Mouse (Mus musculus) hindbrain, embryonic 16.5 days (tissue): ENCODE results near the gene Tedc1. TPM values are rescaled to one million over a fixed set of nuclear protein-coding genes. Genes with fewer than 3 reads are reported as not detected.
A peak's percentile ranks its signal among the peaks of the same experiment; 100 is the strongest.

Source experiments
- ATAC-seq: fragments of 200-750 bp; cut with Nextera tagmentation; 2 replicates; pipeline ENCODE4 v1.8.0; 2017; ENCODE audit warnings: moderate TSS enrichment, moderate library complexity
- H3K27ac ChIP-seq: fragments of 300-500 bp; sonication (generic); 2 replicates; pipeline ENCODE4 v1.5.1; 2014; ENCODE audit warnings: low read depth, mild to moderate bottlenecking, control low read depth, low read length, moderate library complexity
- H3K27me3 ChIP-seq: fragments of 300-500 bp; sonication (generic); replicated peaks from 2 replicates; pipeline ENCODE4 v1.6.1; 2014; ENCODE audit warnings: low read length; ENCODE audit not compliant: control insufficient read depth, insufficient read depth
- H3K36me3 ChIP-seq: fragments of 300-500 bp; sonication (generic); 2 replicates; pipeline ENCODE4 v1.6.1; 2014; ENCODE audit warnings: mild to moderate bottlenecking, low read length, moderate library complexity, mixed read lengths; ENCODE audit not compliant: control insufficient read depth, insufficient read depth
- H3K4me1 ChIP-seq: fragments of 300-500 bp; sonication (generic); 2 replicates; pipeline ENCODE4 v1.6.1; 2014; ENCODE audit warnings: low read depth, low read length; ENCODE audit not compliant: control insufficient read depth, insufficient read depth
- H3K4me2 ChIP-seq: fragments of 300-500 bp; sonication (generic); 2 replicates; pipeline ENCODE4 v1.6.1; 2014; ENCODE audit warnings: mild to moderate bottlenecking, low read length, control low read depth, moderate library complexity
- H3K4me3 ChIP-seq: fragments of 300-500 bp; sonication (generic); 2 replicates; pipeline ENCODE4 v1.5.1; 2014; ENCODE audit warnings: mild to moderate bottlenecking, low read length, control low read depth, moderate library complexity
- H3K9ac ChIP-seq: fragments of 300-500 bp; sonication (generic); 2 replicates; pipeline ENCODE4 v1.6.1; 2014; ENCODE audit warnings: low read depth, mild to moderate bottlenecking, control low read depth, low read length, moderate library complexity
- H3K9me3 ChIP-seq: fragments of 300-500 bp; sonication (generic); 2 replicates; pipeline ENCODE4 v1.6.1; 2014; ENCODE audit warnings: mild to moderate bottlenecking, low read length, moderate library complexity; ENCODE audit not compliant: control insufficient read depth
- WGBS: fragments of 180-500 bp; shearing (Covaris S2); extraction: QIAGEN DNeasy Blood & Tissue Kit; methylation state at CpG from one replicate; pipeline ENCODE4 v1.1.7; 2014; 5-methylcytosine and 5-hydroxymethylcytosine counted together
- polyA plus RNA-seq: library from polyadenylated mRNA; unstranded; fragments of >200 nt; fragmentation: Nextera tagmentation; extraction: Ambion mirVana; gene quantifications from 2 replicates; pipeline ENCODE4 v1.2.1, GENCODE M21; 2015

Gene Tedc1
- 14.5 and 18.3 TPM in 2 replicates for polyA plus RNA-seq

DNA sequence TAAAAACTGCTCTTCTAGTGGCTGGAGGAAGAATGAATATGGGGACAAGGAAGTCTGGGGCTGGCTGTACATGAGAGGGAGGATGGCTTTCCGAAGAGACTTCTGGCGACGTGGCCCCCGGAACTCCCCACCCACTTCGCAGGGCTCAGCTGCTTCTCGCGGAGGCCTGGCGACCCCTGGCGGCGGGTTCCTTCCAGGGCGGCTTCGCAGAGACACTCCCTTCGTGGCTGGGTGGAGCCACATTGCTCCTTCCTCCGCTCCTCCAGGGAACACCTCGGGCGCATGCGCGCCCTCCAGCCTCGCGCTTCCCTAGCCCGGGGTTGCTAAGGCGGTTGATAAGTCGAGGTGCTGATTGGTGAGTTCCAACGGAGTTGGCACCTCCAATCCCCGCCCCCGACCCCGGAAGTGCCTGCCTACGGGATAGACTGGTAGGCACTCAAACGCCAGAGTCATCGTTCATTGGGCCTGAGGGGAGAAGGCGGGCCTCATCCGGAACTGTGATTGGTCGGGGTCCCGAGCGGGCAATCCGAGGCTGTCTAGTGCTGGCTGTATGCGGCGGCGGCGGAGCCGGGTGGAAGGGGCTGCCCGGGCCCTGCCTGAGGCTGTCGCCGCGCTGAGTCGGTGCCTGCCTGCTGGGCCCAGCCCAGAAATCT lies at the start of gene Tedc1:
TSS of gene Tedc1 (plus strand) at position 535 of the 653 bp plus-strand sequence.
- Histone ChIP-seq H3K27ac (peak within 1 kb of the TSS; percentile 66), H3K9ac (peak within 1 kb of the TSS; percentile 67), H3K4me1 (peaks cover 23% of the 10 kb centered on the region), H3K27me3 (peaks cover 12% of the 10 kb centered on the region), H3K4me3 (peak within 1 kb of the TSS; percentile 74), H3K4me2 (peak within 1 kb of the TSS; percentile 93), H3K9me3 (no peaks in the 10 kb centered on the region), H3K36me3 (no peaks in the 10 kb centered on the region)
- peak; percentile 97 for ATAC-seq
- WGBS = 0% methylated on average over 40 of the region's 46 CpGs

DNA sequence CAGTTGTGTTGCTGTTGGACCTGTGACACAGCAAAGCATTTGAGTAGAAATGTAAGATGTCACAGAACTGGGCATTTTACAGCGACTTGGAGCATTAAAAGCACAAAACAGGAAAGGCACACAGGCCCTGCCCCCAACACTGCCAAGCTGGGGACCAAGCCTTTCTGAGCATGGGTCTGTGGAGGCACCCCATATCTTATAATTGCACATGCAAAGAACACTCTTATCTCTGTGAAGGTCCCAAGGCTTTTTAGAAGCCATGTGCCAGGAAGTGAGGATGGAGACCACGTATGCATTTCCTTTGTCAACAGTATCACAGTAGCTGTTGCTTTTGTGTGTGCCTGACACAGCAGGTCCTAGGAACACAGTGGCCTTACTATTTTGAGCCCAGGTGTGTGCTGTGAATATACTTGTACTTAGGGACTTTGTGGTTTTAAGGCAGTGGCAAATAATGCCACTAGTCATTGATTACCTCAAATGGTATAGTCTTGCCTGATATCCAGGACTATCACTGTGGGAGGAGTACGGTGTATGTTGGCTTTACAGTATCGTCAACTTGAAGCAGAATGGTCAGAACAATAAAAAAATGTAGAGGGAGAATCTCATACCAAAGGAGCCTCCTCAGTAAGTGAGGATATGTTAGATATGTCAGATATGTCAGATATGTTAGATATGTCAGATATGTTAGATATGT lies 48.6 kb upstream of the Tedc1 start:
- Histone ChIP-seq H3K4me2 (no peak overlapping the region), H3K36me3 (peaks cover 3% of the 10 kb centered on the region; the same call in 1 of the 2 replicates), H3K27ac (no peak overlapping the region), H3K4me3 (no peak overlapping the region), H3K9ac (no peak overlapping the region), H3K4me1 (peaks cover 9% of the 10 kb centered on the region), H3K27me3 (no peaks in the 10 kb centered on the region), H3K9me3 (no peaks in the 10 kb centered on the region)
- no peak for ATAC-seq
- WGBS = 83% methylated on average over 4 of the region's 4 CpGs

DNA sequence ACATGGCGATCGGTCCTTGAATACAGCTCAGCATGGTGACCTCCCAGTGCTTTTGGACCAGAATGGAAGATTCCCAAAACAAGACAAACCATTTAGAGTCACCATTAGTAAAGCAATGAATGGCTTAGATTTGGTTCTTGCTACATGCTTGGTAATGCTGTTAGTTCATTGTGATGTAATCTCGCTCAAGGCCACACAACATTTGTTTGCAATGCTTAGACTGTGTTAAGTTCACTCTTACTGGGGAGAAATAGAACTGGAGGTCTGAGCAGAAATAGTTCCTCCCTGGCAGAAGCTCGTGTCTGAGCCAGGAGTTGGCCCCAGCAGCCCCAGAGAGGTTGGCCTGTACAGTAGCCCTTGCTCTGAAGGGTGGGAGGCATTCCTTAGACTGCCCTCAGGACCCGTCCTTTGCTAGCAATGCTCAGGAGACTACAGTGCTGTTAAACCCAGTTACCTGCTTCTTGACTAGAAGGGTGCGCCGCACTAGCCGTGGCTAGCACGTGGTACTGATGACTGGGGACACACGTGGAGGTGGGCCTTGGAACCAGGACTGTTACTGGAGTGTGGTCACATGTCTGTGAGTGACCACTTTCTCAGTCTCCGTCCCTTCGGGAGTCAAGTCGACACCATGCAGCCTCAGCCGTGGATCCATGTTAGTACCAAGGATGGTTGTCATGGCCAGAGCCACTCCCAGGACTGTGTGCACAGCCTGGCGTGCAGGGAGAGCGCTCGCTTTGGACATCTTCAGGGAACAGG lies 47.5 kb upstream of the Tedc1 start:
- 84% methylated on average over 17 of the region's 17 CpGs for WGBS
- Histone ChIP-seq H3K4me3 (no peak overlapping the region), H3K4me2 (no peak overlapping the region), H3K4me1 (peaks cover 6% of the 10 kb centered on the region), H3K9ac (no peak overlapping the region), H3K9me3 (no peaks in the 10 kb centered on the region), H3K27me3 (no peaks in the 10 kb centered on the region), H3K36me3 (peaks cover 4% of the 10 kb centered on the region; the same call in 1 of the 2 replicates), H3K27ac (no peak overlapping the region)
- ATAC-seq = no peak

DNA sequence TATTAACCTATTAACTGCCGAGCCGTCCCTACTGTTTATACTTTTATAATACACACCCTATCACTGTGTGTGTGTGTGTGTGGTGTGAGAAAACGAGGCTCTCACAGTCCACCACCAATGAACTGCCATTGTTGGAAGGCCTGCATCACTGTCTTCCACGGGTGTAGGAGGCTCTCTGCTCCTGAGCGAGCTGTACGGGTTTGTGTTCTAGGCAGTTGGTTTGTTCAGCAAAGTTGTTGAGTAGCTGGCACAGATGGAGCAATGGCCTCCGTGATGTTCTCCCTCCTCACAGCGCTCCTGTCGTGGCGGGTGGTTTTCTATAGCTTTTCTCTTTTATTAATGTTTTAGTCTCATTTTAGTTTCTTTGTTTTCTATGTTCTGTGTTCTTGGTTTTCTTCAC lies 46.4 kb upstream of the Tedc1 start:
- Histone ChIP-seq H3K36me3 (peaks cover 8% of the 10 kb centered on the region), H3K4me1 (peaks cover 6% of the 10 kb centered on the region), H3K27me3 (no peaks in the 10 kb centered on the region), H3K9ac (no peak overlapping the region), H3K4me3 (no peak overlapping the region), H3K4me2 (no peak overlapping the region), H3K27ac (no peak overlapping the region), H3K9me3 (no peaks in the 10 kb centered on the region)
- ATAC-seq = no peak
- WGBS = 87% methylated on average over 10 of the region's 10 CpGs

DNA sequence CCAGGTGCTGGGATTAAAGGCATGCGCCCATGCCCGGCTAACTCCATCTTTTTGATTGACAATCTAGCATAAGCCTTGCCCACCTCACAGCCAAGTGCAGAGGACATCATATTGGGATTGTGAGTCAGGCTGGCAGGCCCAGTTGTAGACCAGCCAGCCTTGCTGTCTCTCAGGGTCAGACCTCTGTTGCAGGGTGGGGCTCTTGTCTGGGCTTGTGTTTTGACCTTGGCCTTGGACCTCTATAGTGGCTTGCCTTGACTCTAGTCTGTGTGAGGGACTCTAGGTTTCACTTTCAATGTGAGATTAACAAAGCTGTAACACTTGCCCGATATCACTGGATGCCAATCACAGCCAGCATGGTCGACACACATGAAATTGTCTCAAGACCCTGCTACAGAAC lies 42.1 kb upstream of the Tedc1 start:
- 90% methylated on average over 4 of the region's 4 CpGs for WGBS
- ATAC-seq = no peak
- Histone ChIP-seq H3K36me3 (peaks cover 12% of the 10 kb centered on the region), H3K4me3 (no peak overlapping the region), H3K27me3 (no peaks in the 10 kb centered on the region), H3K4me2 (no peak overlapping the region), H3K9me3 (no peaks in the 10 kb centered on the region), H3K27ac (no peak overlapping the region), H3K9ac (no peak overlapping the region), H3K4me1 (peaks cover 6% of the 10 kb centered on the region; the same call in 1 of the 2 replicates)

DNA sequence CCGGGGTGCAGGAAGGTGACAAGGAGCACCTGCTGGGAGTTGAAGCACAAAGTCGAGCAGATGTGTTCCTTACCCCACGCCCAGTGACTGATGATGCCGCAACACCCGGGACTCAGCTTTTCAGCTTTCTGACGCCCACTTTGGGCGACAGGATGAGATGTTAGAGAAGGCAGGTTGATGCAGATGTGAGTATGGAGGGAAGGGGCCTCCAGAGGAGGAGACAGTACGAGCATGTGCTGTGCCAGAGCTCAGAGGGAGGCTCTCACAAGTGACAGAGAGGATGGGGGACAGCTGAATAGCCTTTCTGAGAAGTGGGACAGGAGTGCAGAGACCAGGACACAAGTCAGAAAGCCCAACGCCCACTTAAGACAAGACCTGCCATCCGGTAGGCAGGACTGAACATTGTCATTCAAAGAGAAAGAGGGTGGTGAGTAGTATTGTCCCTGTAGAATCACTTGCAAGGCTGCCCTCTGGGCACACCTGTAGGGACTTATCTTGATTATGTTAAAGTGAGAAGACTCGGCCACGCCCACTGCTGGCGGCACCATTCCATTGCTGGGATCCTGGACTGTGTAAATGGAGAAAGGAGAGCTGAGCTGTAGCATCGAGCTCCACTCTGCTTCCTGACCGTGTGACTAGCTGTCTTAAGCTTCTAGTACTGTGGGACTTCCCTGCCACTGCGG lies 41.2 kb upstream of the Tedc1 start:
- peaks cover 13% of the 10 kb centered on the region for H3K36me3 ChIP-seq

DNA sequence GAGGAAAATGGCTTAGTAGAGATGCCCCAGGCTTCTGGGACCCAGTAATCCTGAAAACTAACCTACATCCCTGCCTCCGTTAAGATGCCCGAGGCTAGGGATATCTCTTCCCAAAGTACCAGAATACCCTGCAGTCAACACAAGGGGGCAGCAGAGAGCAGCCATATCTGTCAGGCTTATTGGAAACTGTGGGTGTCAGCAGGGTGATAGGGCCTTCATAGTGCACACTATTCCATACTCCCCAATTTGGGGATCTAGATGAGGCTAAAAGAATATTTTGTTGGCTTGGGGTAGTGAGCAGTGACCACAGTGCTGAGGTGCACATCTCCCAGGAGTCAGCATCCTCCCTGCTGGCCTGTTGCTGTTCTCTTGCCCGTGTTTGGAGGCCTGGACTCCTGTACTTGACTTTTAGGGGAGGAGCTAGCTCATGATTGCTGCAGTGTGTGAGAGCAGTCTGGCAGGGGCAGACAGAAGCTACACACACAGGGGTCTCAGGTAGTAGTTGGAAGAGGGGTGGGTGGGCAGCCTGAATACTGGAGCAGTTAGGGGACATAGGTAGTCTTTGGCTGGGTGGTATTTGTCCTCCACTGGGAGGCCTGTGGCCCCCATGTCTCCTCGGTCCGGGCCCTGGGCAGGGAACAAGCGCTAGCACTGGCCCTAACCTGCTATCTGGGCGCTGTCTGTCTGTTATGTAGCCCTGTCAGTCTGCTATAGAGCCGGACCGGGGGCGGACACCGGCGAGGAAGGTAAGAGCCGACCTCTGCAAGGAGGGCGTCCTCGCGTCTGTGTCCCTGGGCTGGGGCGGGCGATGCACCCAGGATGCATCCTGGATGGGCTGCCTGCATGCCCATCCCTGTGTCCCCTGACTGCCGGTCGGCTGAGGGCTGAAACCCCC lies 36.5 kb upstream of the Tedc1 start:
- H3K4me1 ChIP-seq = no peaks in the 10 kb centered on the region
- no peak overlapping the region; the same call in 1 of the 2 replicates for H3K9ac ChIP-seq
- no peak overlapping the region for H3K4me2 ChIP-seq
- no peaks in the 10 kb centered on the region for H3K27me3 ChIP-seq
- ATAC-seq = peak; percentile 55
- 85% methylated on average over 18 of the region's 20 CpGs for WGBS
- H3K9me3 ChIP-seq = no peaks in the 10 kb centered on the region
- H3K36me3 ChIP-seq = peaks cover 38% of the 10 kb centered on the region
- H3K27ac ChIP-seq = no peak overlapping the region
- no peak overlapping the region for H3K4me3 ChIP-seq

More for the DNA sequence above, 41.2 kb upstream of the Tedc1 start:
- Histone ChIP-seq H3K9me3 (no peaks in the 10 kb centered on the region), H3K4me2 (no peak overlapping the region), H3K4me1 (peaks cover 6% of the 10 kb centered on the region; the same call in 1 of the 2 replicates), H3K4me3 (no peak overlapping the region), H3K27ac (no peak overlapping the region), H3K9ac (no peak overlapping the region), H3K27me3 (no peaks in the 10 kb centered on the region)
- ATAC-seq = no peak
- WGBS = 85% methylated on average over 16 of the region's 16 CpGs

DNA sequence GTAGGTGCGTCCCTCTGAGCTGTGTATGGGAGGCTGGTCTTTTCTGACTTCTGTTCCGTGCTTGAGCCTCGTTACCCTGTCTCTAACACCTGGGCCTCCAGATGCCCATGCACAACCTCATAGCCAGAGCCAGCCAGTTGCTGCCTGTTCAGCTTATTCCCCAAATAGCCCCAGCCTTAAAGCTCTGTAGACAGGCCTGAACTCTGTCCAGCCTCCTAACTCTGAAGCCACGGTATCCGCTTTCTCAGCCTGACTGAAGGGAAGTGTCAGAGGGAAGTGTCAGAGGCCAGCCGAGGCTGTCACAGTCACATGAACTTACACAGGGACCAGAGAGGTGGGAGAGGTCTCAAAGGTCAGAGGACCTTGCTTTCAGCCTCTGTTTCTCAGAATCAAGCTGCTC lies 31.5 kb upstream of the Tedc1 start:
- WGBS = 89% methylated on average over 6 of the region's 6 CpGs
- Histone ChIP-seq H3K9me3 (no peaks in the 10 kb centered on the region), H3K36me3 (peaks cover 61% of the 10 kb centered on the region), H3K4me2 (no peak overlapping the region), H3K9ac (no peak overlapping the region), H3K4me3 (no peak overlapping the region), H3K27me3 (no peaks in the 10 kb centered on the region), H3K27ac (no peak overlapping the region), H3K4me1 (no peaks in the 10 kb centered on the region)
- no peak for ATAC-seq
